Mouse (Mus musculus) urinary bladder, postnatal 14 days (tissue): Measurements from ENCODE around the gene Ctdnep1.

Experiments used
- DNase-seq: peaks from one replicate; pipeline ENCODE4 v3.0.0; 2021; ENCODE audit warnings: low spot score

Gene Ctdnep1

GRCm38 (mm10) chr11:69983377-69983776 lies 2.4 kb downstream of the Ctdnep1 start:
- no peak for DNase-seq

GRCm38 (mm10) chr11:69984431-69984830 lies 3.5 kb downstream of the Ctdnep1 start:
- DNase-seq: no peak

GRCm38 (mm10) chr11:69989949-69990348 lies 9.0 kb downstream of the Ctdnep1 start:
- no peak for DNase-seq

GRCm38 (mm10) chr11:69990850-69991691 lies 10.1 kb downstream of the Ctdnep1 start, which contains the start of gene Gabarap:
Gabarap (plus strand) TSS chr11:69991143.
- peak; percentile 98 for DNase-seq

- no peak for DNase-seq
Observed at GRCm38 (mm10) chr11:69991711-69992110, 10.8 kb downstream of the Ctdnep1 start.

GRCm38 (mm10) chr11:69992396-69992795 lies 11.4 kb downstream of the Ctdnep1 start:
- no peak for DNase-seq

- no peak for DNase-seq
Observed at GRCm38 (mm10) chr11:69992932-69993331, 12.0 kb downstream of the Ctdnep1 start.

- no peak for DNase-seq
Observed at GRCm38 (mm10) chr11:69994401-69995090, 13.6 kb downstream of the Ctdnep1 start.

GRCm38 (mm10) chr11:69995391-69995960 lies 14.5 kb downstream of the Ctdnep1 start, which contains the start of gene Phf23:
Phf23 (plus strand) TSS chr11:69995777.
- peak; percentile 98 for DNase-seq

GRCm38 (mm10) chr11:69996161-69997061 lies 15.5 kb downstream of the Ctdnep1 start:
- peak; percentile 64 for DNase-seq

- peak; percentile 93 for DNase-seq
Observed at GRCm38 (mm10) chr11:69997070-69997509, 16.1 kb downstream of the Ctdnep1 start.

- DNase-seq: no peak
Observed at GRCm38 (mm10) chr11:69998567-69999491, 17.9 kb downstream of the Ctdnep1 start.

- DNase-seq: no peak
Observed at GRCm38 (mm10) chr11:69999666-70000065, 18.7 kb downstream of the Ctdnep1 start.

- peak; percentile 93 for DNase-seq
Observed at GRCm38 (mm10) chr11:70000396-70000898, 19.5 kb downstream of the Ctdnep1 start, which contains the start of gene Dvl2. Dvl2 (plus strand) TSS chr11:70000595.

- no peak for DNase-seq
Observed at GRCm38 (mm10) chr11:70001159-70001558, 20.2 kb downstream of the Ctdnep1 start.

- peak; percentile 46 for DNase-seq
Observed at GRCm38 (mm10) chr11:70001865-70002264, 20.9 kb downstream of the Ctdnep1 start.

- no peak for DNase-seq
Observed at GRCm38 (mm10) chr11:70002471-70002870, 21.5 kb downstream of the Ctdnep1 start.

- no peak for DNase-seq
Observed at GRCm38 (mm10) chr11:70005521-70005920, 24.6 kb downstream of the Ctdnep1 start.

- DNase-seq: no peak
Observed at GRCm38 (mm10) chr11:70010033-70010432, 29.1 kb downstream of the Ctdnep1 start.

- no peak for DNase-seq
Observed at GRCm38 (mm10) chr11:70010548-70010947, 29.6 kb downstream of the Ctdnep1 start.
